Mouse (Mus musculus) layer of hippocampus, adult 11-12 months (tissue): ENCODE measurements around the gene Pdzd3.

Experiments
- DNase-seq: peaks from one replicate; pipeline ENCODE4 v3.0.0; 2022; ENCODE audit warnings: low spot score

Pdzd3 gene

DNA sequence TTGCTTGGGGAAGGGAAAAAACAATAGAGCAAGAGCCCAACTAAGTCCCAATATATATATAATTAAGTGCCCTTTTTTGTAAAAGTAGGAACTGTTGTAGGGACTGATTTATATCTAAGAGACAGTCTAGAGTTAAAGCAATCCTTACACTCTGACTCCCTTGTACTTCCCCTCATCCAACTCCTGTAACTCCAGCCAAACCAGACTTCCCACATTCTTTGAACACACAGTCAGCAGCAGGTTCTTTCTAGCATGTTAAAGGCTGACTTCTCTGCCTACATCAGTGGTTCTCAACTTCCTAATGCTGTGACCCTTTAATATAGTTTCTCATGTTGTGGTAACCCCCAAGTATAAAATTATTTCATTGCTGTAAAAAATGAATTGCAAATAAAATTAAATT is 51.7 kb downstream of the Pdzd3 start:
- DNase-seq = no peak

DNA sequence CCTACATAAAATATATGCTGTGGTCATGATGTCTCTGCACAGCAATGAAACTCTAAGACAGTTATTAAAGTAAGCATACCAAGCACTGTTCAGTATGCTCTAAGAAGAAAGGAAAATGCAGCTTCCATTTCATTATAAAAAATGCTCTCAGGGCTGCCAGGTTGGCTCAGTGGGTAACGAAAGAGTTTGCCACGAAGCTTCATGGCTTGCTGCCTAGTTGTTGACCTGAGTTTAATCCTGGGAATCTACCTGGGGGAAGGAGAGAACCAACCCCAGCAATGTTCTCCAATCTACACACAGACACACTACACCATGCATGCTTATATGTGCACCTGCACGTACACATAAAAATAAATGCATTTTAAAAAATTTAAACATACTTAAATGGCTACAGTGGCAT is 52.1 kb downstream of the Pdzd3 start:
- no peak for DNase-seq
